Mouse (Mus musculus) bone marrow macrophage, adult 2 months (primary cell): Measurements from ENCODE around the gene Dcaf10.
"Not testable (repeated sequence)": the region's sequence is repeated elsewhere in the genome, so short reads cannot be mapped to it uniquely, and the experiment has no call there.

Experiments
- CTCF ChIP-seq: IDR thresholded peaks from 2 replicates; pipeline ENCODE4 v1.5.1; 2012; ENCODE audit warnings: low read depth, mild to moderate bottlenecking, low read length, moderate library complexity
- POLR2A ChIP-seq: IDR thresholded peaks from 2 replicates; pipeline ENCODE4 v1.6.1; 2012; ENCODE audit warnings: mild to moderate bottlenecking, low read depth, low read length, borderline replicate concordance

GRCm38 (mm10) chr4:45380903-45381580 is 39.1 kb downstream of the Dcaf10 start:
- TF ChIP-seq POLR2A, CTCF: not testable (repeated sequence)
